Mouse (Mus musculus): ENCODE measurements at regions not wholly inside any gene's neighbourhood (a gene's known extent, or its start where the extent isn't known, plus 50 kb on each side); places are given as distances from the start of the nearest gene placed in this dataset.
"Not testable (repeated sequence)": the region's sequence is repeated elsewhere in the genome, so short reads cannot be mapped to it uniquely, and the experiment has no call there.

GRCm38 (mm10) chr3:69669541-69669940 is 52.2 kb upstream of the Nmd3 start:
- DNase-seq = no peak

- no peak for DNase-seq
Observed at GRCm38 (mm10) chr3:69667820-69668219, 54.0 kb upstream of the Nmd3 start.

- no peak for DNase-seq
Observed at GRCm38 (mm10) chr3:69667359-69667758, 54.4 kb upstream of the Nmd3 start.

GRCm38 (mm10) chr3:69664277-69664676 is 57.5 kb upstream of the Nmd3 start:
- DNase-seq = no peak

- no peak for DNase-seq
Observed at GRCm38 (mm10) chr3:69658185-69658584, 59.4 kb upstream of the B3galnt1 start.

- no peak for DNase-seq
Observed at GRCm38 (mm10) chr3:69657570-69657969, 58.8 kb upstream of the B3galnt1 start.

GRCm38 (mm10) chr3:69655651-69656050 is 56.9 kb upstream of the B3galnt1 start:
- not testable (repeated sequence) for DNase-seq

- peak; percentile 17 for DNase-seq
Observed at GRCm38 (mm10) chr3:69655001-69655400, 56.2 kb upstream of the B3galnt1 start.

GRCm38 (mm10) chr3:69653361-69653760 is 54.6 kb upstream of the B3galnt1 start:
- DNase-seq = not testable (repeated sequence)

- DNase-seq = no peak
Observed at GRCm38 (mm10) chr3:69649561-69649960, 50.8 kb upstream of the B3galnt1 start.

All from gastrocnemius, postnatal 10 days (tissue).